Mouse (Mus musculus): ENCODE measurements around the gene Btbd17.

The Btbd17 gene

DNA sequence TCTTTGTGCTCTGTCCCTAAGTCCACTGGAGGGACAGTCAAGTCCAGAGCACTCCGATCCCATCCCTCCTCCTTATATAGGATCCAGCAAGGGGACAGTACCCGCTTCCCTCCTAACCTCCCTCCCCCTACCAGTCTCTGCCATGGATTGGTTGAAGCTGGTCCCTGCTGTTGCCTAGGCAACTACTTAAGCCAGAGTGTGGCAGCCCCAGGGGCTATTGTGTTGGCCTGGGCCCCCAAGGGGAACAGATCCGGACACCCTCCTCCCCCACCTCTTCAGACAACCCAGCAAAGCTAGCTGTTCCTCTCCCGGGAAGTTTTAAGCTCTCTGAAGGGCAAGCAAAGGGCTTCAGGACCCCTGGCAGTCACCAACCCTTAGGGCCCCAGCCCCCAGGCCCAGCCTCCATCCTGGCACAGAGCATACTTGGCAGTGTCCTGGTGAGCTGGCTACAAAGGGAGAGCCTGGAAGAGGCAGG is at the start of gene Btbd17:
Gene Btbd17 (minus strand): TSS at position 98 of the 475 bp plus-strand sequence.
- peak; percentile 52 to 54 for DNase-seq

DNA sequence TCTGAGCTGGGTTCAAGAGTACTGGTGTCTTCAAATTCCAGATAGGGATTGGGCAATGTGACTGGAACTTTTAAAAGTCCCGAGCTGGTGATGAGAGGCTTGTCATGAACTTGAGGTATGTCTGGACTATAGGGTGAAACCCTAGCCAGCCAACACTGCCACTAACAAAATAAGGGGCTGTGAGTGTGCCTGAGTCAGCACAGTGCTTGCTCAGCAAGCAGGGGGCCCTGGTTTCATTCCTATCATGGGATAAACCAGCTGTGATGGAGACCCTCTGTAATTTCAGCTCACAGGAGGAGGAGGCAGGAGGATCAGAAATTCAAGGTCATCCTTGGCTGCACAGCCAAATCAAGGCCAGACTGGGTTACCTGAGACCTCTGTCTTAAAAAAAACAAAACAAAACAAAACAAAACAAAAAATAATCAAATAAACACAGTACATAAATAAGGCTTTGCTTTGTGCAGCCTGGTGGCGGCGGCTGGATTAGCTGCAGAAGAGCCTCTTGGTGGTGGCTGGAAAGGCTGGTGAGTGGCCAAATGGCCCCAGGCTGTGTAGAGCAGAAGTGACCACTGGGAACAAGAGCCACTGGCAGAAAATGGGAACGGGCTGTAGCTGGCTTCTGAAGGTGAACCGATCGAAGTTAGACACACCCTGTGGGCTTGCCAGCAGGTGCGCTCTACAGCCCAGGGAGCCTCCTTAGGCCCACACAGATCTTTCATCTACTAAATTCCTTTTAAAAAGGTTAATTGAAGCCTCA is 48.9 kb upstream of the Btbd17 start:
- DNase-seq: no peak

DNA sequence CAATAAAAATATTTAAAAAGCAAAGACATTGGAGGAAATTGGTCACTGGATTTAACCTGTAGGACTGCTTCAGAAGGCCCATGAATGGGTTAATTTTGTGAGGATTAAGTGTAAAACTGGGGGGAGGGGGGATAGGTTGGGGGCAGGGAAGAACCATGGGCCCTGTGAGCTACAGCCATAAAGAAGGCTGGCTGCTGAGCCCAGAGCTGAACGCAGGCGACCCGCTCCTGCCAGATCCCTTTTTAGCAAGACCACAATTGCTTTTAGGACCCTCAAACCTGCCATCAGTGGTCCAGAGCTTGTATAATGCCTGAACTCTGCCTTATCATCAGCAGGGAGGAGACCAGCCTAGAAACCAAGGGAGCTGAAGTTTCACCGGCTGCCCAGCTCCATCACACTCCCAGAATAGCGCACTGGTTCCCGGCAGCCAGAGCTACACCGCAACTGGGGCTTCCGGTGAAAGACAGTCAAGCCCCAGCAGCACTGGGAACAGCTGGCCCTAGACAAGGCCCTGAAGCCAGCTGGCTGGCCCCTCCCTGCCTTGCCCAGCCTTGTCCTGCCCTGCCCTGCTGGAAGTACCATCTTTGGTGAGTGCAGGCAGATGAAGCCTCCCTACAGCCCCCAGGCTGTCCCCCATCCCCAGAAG is 48.2 kb upstream of the Btbd17 start:
- no peak for DNase-seq

DNA sequence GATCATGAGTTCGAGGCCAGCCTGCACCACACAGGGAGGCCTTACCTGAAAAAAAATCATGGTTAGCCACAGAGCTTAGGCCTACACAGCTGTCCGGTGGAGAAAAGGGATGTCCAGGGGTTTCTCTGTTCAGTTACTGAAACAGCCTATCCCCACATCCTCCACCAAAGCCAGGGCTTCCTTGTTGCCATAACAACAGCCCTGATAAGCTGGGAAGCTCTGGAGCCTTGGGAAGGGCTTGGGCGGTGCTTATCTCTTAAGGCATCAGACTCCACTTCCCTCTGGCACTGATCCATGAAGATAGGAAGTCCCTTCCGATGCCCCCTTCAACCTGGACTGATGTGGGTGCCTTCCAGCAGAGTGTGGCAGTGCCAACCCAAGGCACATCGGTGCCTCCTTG is 37.4 kb upstream of the Btbd17 start:
- no peak for DNase-seq

DNA sequence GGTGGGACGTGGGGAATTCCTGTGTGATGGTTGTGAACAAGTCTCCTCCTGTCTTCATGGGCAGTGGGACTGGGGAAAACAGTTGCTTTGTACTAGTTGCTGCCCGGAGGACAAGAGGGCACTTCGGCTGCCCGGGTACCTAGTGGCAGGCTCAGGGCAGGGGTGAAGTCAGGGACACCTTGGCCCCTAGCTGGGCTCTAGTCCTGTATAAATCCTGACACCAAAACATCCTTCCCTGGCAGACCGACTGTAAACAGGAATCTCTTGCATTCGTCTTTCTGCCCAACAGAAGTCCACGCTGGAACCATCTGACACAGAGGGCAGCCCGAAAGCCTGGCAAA is 34.7 kb upstream of the Btbd17 start:
- DNase-seq: no peak

DNA sequence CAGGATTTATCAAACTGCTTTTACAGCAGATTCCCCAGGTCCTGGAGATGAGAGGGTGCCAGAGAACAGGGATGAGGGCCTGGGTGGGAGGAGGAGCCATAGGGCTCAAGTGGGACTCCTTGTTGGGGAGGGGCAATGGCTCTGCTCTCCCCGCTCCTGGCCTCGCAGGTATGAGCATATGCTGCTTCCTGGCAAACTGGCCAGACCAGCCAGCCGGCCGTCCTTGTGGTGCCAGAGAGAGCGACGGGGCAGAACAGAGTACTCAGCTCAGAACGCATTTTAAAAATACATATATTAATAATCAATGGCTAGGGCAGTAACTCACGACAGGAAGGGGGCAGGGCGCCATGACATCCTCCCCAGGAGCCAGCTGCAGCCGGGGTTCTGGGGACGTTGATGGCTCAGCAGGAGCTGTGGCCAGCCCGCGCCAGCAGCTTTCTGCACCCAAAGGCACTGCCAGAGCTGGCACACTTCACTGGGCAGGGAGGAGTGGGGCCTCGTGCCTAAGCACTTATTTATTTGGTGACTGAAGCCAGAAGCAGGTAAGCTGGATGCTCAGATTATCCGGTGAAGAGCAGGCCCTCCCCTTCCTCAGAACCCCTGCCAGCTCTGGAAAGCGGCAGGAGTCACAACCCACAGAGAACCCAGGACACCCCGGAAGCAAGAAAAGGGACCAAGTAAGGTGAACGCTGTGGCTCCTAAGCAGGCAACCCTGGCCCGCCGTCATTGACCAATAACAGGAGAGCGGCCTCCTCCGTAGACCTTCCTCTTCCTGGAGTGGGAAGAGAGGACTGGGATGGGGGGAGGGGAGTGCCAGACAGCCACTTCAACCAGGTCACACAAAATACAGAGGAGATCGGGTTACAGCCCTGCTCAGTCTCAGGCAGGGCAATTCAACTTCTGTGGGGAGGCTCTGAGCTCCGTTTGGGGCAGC is 34.0 kb upstream of the Btbd17 start:
- peak; percentile 91 to 95 for DNase-seq

DNA sequence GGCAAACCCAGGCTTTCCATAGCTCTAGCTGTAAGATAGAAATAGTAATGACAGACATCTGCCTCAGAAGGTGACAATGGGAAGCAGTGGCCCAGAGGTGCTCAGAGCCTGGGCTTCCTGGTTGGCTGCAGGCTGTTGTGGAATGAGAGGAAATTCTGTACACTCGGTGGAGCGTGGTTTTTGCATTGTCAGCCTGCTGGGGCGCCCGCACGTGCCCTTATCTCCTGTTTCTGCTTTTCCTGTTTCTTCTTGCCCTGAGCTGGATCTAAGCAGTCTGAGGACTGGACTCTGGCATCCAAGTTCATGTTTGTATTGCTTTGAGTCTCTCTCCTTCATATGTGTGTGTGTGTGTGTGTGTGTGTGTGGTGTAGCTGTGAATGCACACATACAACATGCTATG is 30.9 kb upstream of the Btbd17 start:
- DNase-seq: no peak

DNA sequence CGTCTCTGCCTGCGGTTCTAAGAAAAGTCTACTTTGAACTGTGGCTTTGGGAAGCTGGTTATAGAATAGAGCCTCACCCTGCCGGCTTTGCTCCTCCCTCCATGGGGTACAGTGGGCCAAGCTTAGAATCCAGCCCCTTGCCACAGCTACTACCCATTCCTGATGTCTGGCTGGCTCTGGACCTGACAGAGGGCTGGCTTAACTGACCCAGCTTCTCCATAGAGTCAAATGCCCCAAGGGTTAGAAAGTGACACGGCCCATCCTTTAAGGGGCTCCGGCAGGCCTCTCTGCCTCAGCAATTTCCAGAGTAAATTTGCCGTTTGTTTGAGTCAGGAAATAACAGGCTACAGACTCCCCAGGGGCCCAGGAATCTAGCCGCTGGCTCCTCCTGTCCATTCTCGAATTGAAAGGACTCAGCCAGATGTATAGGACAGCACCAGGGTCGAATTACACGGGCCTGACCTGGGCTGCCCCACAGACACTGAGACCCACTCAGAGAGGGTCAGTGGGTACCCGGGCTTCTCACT is 27.5 kb upstream of the Btbd17 start:
- DNase-seq: no peak

DNA sequence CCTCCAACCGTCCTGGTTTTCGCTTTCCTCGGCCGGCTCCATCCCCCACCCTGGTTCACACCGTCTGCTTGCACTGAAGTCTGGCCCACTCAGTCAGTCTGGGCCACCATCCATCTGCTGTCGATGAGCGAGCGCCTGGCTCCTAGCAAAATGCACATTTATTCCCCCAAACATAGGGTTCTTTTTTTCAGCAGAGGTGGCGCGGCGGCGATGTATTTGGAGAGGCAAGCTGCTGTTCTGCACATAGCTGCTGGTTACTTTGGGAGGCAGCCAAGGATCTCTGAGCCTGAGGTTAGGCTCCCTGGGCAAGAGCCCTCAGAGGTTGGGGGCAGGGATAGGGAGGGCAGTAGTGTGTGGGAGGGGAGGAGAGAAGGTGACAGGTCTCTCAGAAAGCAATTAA is 27.0 kb upstream of the Btbd17 start:
- DNase-seq: peak; percentile 78 to 82

DNA sequence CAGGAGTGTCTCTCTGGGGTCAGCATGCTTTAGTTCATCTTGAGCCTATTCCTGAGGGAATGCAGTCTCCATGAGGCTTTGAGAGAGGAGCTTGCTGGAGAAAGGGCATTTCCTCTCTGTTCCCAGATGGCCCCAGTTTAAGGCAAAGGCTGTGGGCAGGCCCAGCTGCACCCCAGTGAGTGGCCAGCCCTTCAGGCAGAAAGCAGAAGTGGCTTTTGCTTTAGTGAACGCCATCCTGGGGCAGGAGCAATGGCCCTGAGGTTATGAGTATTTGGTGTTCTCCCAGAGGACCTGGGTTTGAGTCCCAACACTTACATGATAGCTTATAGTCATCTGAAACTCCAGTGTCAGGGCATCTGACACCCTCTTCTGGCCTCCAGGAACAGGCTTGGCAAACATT is 25.6 kb upstream of the Btbd17 start:
- DNase-seq: no peak

DNA sequence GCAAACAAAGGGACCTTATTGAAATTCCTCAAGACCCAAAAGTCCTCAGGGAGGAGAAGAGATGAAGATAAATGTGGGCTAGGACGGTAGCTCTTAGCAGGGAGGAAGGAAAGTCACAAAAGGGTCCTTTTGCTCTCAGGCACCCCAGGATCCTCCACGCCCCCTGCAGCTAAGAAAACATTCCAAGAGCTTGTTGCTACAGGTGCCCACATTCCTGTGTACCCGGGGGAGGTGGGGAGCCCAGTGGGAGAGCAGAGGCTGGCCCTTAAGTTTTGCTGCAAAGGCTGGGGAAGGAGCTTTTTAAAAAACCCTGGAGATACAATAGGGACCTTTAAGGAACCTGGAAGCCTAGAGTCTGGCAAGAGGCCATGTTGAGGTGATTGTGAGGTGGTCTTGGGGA is 24.7 kb upstream of the Btbd17 start:
- DNase-seq: no peak

DNA sequence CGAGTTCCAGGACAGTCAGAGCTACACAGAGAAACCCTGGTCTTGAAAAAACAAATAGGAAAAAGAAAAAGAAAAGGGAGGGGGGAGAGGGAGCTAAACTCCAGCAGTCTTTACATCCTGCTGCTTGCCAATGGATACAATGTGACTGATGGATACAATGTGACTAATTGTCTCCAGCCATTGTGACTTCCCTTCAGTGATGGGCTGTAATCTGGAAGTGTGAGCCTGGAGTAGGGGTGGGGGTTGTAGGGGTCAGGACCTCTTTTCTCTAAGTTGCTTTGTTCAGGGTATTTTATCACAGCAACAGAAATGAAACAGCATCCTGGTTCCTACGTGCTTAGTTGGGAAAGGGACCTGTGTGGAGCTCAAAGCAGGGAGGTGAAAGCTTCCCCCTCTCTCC is 23.4 kb upstream of the Btbd17 start:
- no peak for DNase-seq

DNA sequence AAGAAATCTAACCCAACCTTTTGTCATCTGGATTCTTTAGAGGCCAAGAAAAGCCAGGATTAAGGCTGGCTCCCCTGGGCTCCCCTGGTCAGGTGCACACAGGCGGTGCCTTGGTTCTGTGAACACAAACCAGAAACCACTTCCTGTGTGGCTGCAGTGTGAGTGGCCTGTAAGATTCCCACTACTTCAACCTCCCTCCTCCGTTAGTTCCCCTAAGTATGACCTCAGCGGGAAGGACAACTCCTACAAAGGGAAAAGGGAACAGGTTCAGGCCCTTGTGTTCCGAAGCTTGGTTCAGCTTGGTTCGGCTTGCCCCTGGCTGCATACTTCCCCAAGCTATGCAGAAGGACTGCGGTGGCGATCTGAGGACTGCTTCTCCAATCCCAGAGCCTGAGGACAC is 22.4 kb upstream of the Btbd17 start:
- DNase-seq: no peak

DNA sequence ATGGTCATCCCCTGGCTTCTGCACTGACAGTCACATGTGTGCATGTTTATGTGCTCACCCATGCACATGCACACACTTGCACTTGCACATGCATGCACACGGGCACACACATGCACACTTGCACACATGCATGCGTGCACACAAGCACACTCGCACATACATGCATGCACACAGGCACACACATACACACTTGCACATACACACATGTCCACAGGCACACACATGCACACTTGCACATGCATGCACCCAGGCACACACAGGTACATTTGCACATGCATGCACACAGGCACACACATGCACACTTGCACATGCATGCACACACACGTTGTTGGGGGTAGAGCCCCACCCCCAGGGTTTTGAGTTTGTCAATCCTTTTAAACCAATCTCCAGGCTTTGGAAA is 21.2 kb upstream of the Btbd17 start:
- no peak for DNase-seq

DNA sequence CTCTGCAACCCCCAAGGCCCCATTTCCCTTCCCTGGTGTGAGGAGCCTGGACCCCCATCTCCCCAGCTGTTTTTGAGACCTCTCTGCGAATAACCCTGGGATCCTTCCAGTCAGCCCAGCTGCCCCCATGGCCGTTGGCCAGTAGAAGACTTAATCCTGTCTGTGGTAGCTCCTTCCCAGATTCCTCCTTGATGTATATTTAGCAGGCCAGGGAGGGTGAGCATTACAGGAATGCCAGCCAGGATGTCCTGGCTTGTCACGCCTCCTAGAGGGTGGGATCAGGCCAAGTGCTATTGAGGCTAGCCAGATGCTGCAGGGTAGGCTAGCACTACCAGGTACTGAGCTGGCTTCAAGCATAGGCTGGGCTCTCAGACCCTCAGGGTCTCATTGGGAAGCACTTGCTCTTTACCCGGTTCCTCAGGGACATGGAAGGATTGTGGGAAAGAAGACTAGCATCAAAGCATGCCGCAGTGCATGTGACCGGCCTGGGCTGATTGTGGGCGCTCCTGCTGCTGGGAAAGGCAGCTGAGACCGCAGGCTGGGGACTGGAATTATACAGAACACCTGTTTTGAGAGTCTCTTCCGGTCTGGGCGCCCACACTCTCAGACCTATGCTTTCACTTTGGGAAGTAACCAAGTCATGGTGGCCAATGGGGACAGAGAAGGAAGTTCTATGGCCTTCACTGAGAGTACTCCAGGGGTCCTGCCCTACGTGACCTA is 19.3 kb upstream of the Btbd17 start:
- DNase-seq: no peak

DNA sequence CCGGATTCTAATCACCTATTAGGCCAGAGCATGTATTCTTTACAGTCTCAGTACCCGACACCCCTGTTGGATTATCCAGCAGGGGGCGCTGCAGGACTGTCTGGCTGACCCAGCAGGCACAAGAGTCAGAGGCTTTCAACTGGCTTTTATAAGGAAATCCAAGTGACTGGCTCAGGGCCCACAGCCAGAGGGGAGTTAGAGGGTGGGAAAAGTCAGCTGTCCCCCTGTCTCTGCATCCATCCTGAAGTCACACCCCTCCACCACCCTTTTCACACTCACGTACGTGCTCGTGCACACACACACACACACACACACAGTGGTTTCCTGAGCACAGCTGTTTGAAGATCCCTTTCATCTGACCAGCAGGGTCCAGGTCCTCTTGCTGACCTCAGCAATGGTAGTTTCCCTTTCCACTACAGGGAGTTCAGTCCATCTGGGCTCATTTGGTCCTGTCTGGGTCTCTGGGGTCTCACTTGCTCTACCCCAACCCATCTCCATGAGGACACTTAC is 17.0 kb upstream of the Btbd17 start:
- DNase-seq: peak; percentile 95 to 98

DNA sequence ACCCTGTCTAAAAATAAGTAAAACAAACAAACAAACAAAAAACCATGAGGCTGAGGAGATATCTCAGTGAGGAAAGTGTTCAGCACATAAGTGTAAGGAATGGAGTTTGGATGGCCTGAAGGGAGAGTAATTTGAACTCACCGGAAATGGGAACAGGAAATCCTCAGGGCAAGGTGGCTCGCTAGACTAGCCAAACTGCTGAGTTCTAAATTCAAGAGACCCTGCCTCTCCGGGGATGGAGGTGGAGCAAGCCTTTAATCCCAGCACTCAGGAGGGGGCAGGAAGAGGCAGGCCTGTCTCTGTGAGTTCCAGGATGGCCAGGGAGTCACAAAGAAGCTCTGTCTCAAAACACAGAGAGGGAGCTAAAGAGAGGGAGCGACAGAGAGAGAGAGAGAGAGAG is 14.6 kb upstream of the Btbd17 start:
- DNase-seq: no peak

DNA sequence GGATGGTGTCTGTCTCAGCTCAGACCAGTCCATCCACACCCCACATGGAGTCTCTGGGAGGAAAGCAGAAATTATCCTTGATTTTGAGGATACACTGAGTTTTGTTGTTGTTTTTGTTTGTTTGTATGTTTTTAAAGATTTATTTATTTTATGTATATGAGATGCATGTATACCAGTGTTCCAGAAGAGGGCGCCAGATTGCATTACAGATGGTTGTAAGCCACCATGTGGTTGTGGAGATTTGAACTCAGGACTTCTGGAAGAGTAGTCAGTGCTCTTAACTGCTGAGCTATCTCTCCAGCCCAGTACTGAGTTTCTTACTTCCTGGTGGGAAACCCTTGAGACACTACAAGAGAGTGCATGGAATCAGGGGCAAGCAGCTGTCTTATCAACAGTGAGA is 13.6 kb upstream of the Btbd17 start:
- peak in 1 of 2 experiments; percentile 45 for DNase-seq

DNA sequence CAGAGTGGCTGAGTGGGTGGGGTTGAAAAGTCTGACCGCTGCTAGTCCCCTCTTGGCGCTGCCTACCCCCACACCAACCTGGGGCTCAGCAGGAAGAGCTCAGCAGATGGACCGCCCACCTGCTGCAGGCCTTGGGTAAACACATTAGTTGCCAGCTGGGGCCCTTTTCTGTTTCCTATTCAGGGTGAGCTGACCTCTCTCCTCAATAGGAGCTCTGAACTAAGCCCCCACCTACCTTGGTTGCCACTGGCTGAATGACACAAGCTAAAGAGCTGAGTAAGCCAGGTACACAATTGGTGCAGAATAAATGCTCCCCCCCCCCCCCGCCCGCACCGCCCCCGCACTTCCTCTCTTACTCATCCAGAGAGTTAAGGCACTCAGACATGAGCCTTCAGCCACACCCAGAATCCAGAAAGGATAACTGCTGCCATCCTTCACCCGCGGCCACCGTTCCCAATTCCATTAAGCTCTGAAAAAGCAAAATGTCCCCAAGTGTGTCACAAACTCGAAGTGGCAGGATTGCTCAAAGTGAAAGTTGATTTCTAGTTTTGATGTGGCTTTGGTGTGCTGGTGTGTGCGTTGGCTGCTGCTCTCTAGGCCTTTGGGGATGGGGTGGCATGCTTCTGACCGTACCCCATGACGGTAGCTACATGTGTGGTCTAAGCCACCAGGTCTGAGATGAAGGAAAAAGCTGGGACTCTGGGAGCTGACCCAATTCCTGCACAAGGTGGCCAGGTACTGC is 12.1 kb upstream of the Btbd17 start:
- peak; percentile 66 to 67 for DNase-seq

DNA sequence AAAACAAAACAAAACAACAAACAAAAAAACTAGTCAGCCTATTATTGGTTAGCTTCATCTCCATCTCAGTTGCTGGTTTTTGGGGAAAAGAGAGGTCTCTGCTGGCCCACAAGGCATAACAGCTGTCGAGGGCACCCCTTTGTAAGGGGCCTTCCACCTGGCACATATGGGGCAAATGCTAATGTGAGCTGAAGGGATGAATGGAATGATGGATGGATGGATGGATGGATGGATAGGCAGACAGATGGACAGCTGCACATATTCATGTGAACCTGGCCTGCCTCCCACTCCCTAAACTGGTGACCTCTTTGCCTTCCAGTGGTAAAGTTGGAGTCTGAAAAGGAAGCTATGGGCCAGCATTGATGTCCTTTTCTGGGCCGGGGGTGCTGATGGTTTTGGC is 11.3 kb upstream of the Btbd17 start:
- DNase-seq: no peak

DNA sequence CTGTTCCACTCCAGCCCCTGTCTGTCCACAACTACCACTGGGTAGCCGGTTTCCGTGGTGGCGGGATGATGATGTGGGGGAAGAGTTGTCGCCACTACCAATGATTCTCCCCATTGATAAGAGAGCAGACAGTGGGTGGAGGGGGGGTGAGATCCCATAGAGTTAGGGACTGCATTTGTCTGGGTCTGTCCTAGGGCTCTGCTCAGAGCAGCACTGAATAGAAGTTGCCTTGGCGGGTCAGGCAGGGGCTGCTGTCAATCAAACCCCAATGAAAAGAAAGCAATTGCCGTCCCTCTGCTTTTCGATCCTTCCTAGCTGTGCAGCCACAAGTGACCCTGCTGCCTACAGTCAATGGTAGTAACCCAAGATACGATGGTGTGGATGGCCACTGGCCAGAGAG is 8.2 kb upstream of the Btbd17 start:
- DNase-seq: no peak

Data from cerebellum, adult 18-20 months (tissue).